Mouse (Mus musculus) thymus, adult 18-20 months (tissue): Measurements from ENCODE around the gene Try5.
"Not testable (repeated sequence)": the region's sequence is repeated elsewhere in the genome, so short reads cannot be mapped to it uniquely, and the experiment has no call there.

Experiments
- DNase-seq, 2 experiments: peaks; one replicate each; pipeline ENCODE4 v3.0.0; 2022; ENCODE audit warnings: mixed read lengths in 2 of 2

Gene Try5

DNA sequence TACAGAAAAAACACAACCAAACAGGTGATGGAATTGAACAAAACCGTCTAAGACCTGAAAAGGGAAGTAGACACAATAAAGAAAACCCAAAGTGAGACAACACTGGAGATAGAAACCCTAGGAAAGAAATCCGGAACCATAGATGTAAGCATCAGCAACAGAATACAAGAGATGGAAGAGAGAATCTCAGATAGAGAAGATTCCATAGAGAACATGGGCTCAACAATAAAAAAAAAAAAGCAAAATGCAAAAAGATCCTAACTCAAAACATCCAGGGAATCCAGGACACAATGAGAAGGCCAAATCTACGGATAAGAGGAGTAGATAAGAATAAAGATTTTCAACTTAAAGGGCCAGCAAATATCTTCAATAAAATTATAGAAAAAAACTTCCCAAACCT lies at the start of gene Try5:
Try5 (minus strand) TSS at position 101 of the 400 bp plus-strand sequence.
- DNase-seq: not testable (repeated sequence)

GRCm38 (mm10) chr6:41353932-41354331 lies 37.3 kb upstream of the Try5 start, which contains the start of gene Try10:
TSS of gene Try10 (plus strand) at chr6:41354105.
- DNase-seq: no peak

GRCm38 (mm10) chr6:41301969-41302368 lies 14.7 kb downstream of the Try5 start, which contains the start of gene Try4:
TSS of gene Try4 (plus strand) at chr6:41302269.
- no peak for DNase-seq

- DNase-seq: no peak
These were observed 18.4 kb downstream of the Try5 start for GRCm38 (mm10) chr6:41298255-41298654.

DNA sequence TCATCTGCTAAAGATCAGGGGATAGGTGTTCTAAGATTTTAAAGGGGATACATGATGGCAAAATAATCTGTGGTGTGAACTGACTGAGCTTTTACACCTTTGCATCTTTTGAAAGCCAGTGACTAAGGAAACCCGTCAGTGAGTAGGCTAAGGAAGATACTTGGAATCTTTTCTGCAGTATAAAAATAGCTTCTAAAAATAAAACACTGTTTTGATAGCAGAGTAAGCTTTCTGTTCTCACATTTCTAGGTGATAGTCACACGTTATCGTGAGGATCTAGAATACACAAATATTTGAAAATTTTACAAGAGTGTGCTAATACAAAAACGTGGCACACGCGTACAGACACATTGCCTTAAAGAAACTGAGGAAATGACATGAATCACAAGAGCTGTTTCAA lies 50.5 kb downstream of the Try5 start:
- DNase-seq: no peak

GRCm38 (mm10) chr6:41262796-41263195 lies 53.8 kb downstream of the Try5 start:
- DNase-seq: no peak
